Mouse (Mus musculus) heart, adult 18-20 months (tissue): ENCODE measurements at regions not wholly inside any gene's neighbourhood (a gene's known extent, or its start where the extent isn't known, plus 50 kb on each side); places are given as distances from the start of the nearest gene placed in this dataset.
"Not testable (repeated sequence)": the region's sequence is repeated elsewhere in the genome, so short reads cannot be mapped to it uniquely, and the experiment has no call there.

ENCODE experiments used
- DNase-seq, 2 experiments: peaks; one replicate each; pipeline ENCODE4 v3.0.0; 2021 to 2022; ENCODE audit warnings: mixed read lengths in 1 of 2

DNA sequence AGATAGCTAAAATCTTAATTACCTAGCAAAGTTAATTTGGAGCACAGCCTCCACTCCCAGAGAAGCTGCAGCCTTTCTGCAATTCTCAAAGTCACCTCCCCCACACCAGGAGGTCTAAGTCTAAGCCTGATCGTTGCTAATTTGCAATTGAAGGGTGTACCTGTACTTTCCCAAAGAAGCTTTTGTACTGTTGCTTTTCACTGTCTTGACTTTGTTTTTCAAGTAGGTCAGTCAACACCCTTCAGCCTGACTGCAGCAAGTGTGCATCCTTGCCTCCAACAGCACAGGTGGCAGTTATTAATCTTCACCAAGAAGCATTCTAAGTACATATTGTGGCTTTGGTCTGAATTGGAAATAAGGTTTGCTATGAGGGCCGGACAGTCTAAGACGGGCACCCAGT lies 91.7 kb upstream of the Slc22a30 start:
- not testable (repeated sequence) for DNase-seq

DNA sequence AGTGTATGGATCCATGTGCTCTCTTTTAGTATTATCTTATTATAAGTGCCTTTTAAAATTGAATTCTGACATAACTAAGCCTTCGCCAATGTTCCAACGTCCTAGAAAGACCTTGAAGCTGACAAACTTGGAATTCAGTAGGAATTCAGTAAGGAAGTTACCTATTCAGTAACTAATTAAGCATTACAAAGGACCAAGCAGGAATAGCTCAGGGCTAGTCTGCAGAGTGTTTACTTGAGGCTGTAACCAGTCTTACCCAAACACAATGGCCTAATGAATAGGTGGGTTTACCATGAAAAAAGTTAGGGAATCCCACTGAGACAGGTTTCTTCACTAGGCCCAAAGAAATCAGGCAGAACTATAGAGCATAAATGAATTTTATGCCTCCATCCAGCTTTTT lies 92.6 kb upstream of the Slc22a30 start:
- DNase-seq, result not testable (repeated sequence)

DNA sequence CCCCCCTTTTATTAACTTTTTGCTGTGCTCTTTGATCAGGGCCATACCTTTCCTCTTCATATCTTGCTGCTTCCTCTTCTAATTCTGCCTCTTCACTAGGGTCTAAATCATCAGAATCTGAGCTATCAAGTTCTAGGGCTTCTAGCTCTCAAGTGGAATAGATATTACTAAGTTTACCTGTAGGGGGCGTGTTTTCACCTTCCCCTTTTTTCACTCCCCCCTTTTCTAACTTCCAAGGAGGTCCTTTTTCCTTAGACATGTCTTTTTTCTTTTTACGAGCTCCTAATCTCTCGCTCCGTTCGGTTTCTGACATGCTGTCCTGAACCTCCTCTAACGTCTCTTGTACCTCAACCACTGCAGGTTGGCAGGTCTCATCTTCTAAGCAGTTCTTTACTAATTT lies 73.3 kb upstream of the Slc22a8 start:
- peak in 1 of 2 experiments; percentile 3 for DNase-seq

DNA sequence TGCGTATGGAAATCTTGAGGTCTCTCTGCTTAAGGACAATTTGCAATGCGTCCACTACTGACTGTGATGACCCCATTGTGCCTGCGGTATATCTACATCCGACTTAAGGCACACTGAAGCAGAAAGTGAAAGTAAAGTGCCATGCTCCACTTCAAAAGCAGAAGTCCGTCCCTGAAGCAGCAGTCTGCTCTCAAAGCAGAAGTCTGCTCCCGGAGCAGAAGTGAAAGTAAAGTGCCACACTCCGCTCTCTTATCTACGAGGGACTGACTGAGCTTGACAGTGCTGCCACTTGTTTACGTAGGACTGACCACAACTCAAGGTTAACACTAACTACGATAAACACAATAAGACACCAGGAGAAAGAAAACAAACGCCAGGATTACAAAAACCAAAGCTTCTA lies 72.8 kb upstream of the Slc22a8 start:
- peak; percentile 60 to 78 for DNase-seq

DNA sequence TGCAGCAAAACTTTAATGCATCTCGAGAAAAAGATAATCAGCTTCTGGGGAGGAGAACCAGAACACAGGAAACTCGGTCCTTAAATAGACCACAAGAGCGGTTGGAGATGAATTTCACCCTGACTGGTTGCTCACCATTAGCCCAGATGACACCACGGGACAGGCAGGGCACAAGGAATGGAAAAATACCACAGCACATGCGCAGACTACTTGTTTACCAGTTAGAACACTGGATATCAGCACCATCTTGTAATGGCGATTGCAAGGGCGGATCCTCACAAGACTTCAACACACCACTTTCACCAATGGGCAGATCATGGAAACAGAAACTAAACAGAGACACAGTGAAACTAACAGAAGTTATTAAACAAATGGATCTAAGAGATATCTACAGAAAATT lies 72.1 kb upstream of the Slc22a8 start:
- DNase-seq, result peak; percentile 51 to 63

DNA sequence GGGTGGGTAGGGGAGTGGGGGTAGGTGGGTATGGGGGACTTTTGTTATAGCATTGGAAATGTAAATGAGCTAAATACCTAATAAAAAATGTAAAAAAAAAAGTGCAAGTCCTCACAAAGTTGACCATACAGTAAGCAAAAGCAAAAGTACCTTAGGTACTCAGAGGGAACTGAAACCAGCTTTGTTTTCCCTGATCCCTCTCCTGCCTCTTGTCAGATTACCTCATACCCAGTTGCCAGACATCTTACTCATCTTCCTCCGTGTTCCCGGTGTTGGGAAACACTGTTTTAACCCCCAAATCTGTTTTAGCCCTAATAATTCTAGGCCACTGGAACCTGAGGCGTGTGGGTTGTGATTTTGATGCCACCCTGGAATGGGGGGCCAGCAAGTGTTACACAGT lies 56.5 kb upstream of the Slc22a8 start:
- no peak for DNase-seq

DNA sequence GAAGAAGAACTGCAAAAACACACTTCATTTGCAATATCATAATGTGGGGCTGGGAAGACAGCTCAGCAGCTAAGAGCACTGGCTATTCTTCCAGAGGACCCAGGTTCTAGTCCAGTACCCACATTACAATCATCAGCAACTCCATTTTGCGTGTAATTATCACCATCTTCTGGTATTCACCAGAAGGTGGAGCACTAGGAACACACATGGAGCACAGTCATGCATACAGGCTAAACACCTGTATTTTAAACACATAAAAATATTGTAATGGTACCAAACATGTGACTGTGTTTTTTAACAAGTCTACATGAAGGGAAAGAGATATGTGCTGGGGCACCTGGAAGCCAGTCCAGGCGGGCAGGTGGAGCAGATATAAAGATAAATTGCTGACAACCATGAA lies 55.0 kb upstream of the Slc22a8 start:
- no peak for DNase-seq
